Mouse (Mus musculus) midbrain, embryonic 15.5 days (tissue): ENCODE measurements around the gene Wdr46. TPM values are rescaled to one million over a fixed set of nuclear protein-coding genes. Genes with fewer than 3 reads are reported as not detected.

Experiments used
- ATAC-seq: fragments of 200-750 bp; cut with Nextera tagmentation; replicated peaks from 2 replicates; pipeline ENCODE4 v1.8.0; 2017; ENCODE audit warnings: moderate TSS enrichment
- H3K27ac ChIP-seq: fragments of 300-500 bp; sonication (generic); 2 replicates; pipeline ENCODE4 v1.5.1; 2015; ENCODE audit warnings: mild to moderate bottlenecking, inconsistent platforms
- H3K27me3 ChIP-seq: fragments of 300-500 bp; sonication (generic); replicated peaks from 2 replicates; pipeline ENCODE4 v1.6.1; 2015; ENCODE audit warnings: inconsistent platforms
- H3K36me3 ChIP-seq: fragments of 300-500 bp; sonication (generic); replicated peaks from 2 replicates; pipeline ENCODE4 v1.6.1; 2015; ENCODE audit warnings: inconsistent platforms
- H3K4me1 ChIP-seq: fragments of 300-500 bp; sonication (generic); 2 replicates; pipeline ENCODE4 v1.6.1; 2015; ENCODE audit warnings: inconsistent platforms
- H3K4me2 ChIP-seq: fragments of 300-500 bp; sonication (generic); 2 replicates; pipeline ENCODE4 v1.6.1; 2015; ENCODE audit warnings: inconsistent platforms, mild to moderate bottlenecking, moderate library complexity
- H3K4me3 ChIP-seq: fragments of 300-500 bp; sonication (generic); 2 replicates; pipeline ENCODE4 v1.5.1; 2015; ENCODE audit warnings: mild to moderate bottlenecking, inconsistent platforms
- H3K9ac ChIP-seq: fragments of 300-500 bp; sonication (generic); 2 replicates; pipeline ENCODE4 v1.6.1; 2015; ENCODE audit warnings: mild to moderate bottlenecking, inconsistent platforms
- H3K9me3 ChIP-seq: fragments of 300-500 bp; sonication (generic); 2 replicates; pipeline ENCODE4 v1.6.1; 2016; ENCODE audit warnings: inconsistent platforms
- WGBS: fragments of 180-500 bp; shearing (Covaris S2); methylation state at CpG from one replicate; pipeline ENCODE4 v1.1.7; 2015; ENCODE audit warnings: mixed read lengths; 5-methylcytosine and 5-hydroxymethylcytosine counted together
- polyA plus RNA-seq: library from polyadenylated mRNA; unstranded; fragments of >200 nt; fragmentation: Nextera tagmentation; extraction: Ambion mirVana; gene quantifications from 2 replicates; pipeline ENCODE4 v1.2.1, GENCODE M21; 2015

The Wdr46 gene
- polyA plus RNA-seq, 1 experiment from 2014 or later, result 25.9 TPM

- peaks cover 10% of the 10 kb centered on the region; the same call in 1 of the 2 replicates for H3K36me3 ChIP-seq
- 84% methylated on average over 21 of the region's 21 CpGs for WGBS
Observed at GRCm38 (mm10) chr17:33935422-33936055, 4.9 kb upstream of the Wdr46 start.

DNA sequence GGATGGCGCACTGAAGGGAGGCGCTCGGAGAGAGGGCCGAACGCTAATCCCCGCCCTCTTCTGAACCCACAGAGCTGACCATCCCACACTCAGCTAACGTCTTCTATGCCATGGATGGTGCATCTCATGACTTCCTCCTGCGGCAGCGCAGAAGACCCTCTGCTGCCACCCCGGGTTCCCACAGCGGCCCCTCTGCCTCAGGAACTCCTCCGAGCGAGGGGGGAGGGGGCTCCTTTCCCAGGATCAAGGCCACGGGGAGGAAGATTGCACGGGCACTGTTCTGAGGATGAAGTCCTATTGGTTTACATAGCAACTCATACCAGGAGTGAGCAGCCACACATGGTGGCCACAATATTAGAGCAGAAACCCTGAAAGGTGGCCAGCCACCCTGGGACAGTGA, 3.5 kb upstream of the Wdr46 start:
- Histone ChIP-seq H3K27me3 (no peaks in the 10 kb centered on the region), H3K27ac (no peak overlapping the region), H3K4me3 (no peak overlapping the region), H3K9ac (no peak overlapping the region), H3K4me2 (no peak overlapping the region), H3K9me3 (no peaks in the 10 kb centered on the region), H3K4me1 (peaks cover 25% of the 10 kb centered on the region), H3K36me3 (peaks cover 10% of the 10 kb centered on the region; the same call in 1 of the 2 replicates)
- ATAC-seq, result no peak
- 85% methylated on average over 15 of the region's 15 CpGs for WGBS

More at GRCm38 (mm10) chr17:33935422-33936055, 4.9 kb upstream of the Wdr46 start:
- Histone ChIP-seq H3K9me3 (no peaks in the 10 kb centered on the region), H3K27ac (no peak overlapping the region), H3K27me3 (no peaks in the 10 kb centered on the region), H3K4me3 (no peak overlapping the region), H3K4me2 (no peak overlapping the region), H3K4me1 (peaks cover 22% of the 10 kb centered on the region), H3K9ac (no peak overlapping the region)
- no peak for ATAC-seq

DNA sequence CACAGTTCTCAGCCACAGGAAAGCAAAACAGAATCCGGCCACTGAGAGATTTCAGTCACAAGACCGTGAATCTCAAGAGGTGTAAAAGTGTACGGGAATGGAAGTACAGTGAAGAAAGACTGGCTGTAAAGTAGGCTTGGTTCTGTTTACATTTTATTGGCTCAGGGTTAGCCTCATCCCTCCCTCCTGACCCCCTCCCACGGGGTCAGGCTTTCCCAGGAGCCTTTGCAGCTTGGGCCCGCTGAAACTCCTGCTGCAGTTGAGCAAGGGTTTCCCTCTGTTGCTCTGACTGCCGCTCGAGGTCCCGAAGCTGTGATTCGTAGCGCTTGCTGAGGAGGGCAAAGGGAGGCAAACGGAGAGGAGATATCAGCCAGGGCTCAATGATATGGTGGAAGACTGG, 1.7 kb upstream of the Wdr46 start:
- peak overlapping the region; percentile 93; the same call in 1 of the 2 replicates for H3K4me2 ChIP-seq

DNA sequence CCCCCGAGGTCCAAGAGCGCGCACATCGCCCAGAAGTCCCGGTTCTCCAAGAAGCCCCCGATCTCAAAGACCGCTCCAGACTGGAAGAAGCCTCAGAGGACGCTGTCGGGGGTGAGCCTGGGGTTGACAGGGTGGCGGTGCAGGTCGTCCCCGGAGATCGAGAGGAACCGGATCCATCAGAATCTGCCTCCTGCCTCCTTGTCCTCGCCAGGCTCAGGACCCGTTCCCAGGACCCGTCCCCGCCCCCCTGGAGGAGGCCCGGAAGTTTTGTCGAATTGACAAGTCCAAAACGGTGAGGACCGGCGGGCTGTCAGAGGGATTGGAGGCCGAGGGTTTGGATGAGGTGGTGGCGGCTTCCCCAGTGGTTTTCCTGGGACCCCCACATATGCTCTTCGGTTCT, 521 bp downstream of the Wdr46 start:
- no peaks in the 10 kb centered on the region for H3K27me3 ChIP-seq
- H3K36me3 ChIP-seq, result peaks cover 26% of the 10 kb centered on the region
- no peaks in the 10 kb centered on the region for H3K9me3 ChIP-seq
- H3K4me2 ChIP-seq, result peak overlapping the region; percentile 93
- ATAC-seq, result peak; percentile 12; the same call in 1 of the 2 replicates
- 2% methylated on average over 26 of the region's 26 CpGs for WGBS
- no peak overlapping the region for H3K27ac ChIP-seq
- H3K4me1 ChIP-seq, result peaks cover 27% of the 10 kb centered on the region
- peak overlapping the region; percentile 80 for H3K9ac ChIP-seq
- H3K4me3 ChIP-seq, result peak overlapping the region; percentile 92

More for the DNA sequence above, 1.7 kb upstream of the Wdr46 start:
- WGBS, result 82% methylated on average over 11 of the region's 11 CpGs
- ATAC-seq, result no peak
- Histone ChIP-seq H3K9ac (no peak overlapping the region), H3K9me3 (no peaks in the 10 kb centered on the region), H3K36me3 (peaks cover 20% of the 10 kb centered on the region; the same call in 1 of the 2 replicates), H3K4me1 (peaks cover 27% of the 10 kb centered on the region), H3K27me3 (no peaks in the 10 kb centered on the region), H3K27ac (no peak overlapping the region), H3K4me3 (peak overlapping the region; percentile 92)

DNA sequence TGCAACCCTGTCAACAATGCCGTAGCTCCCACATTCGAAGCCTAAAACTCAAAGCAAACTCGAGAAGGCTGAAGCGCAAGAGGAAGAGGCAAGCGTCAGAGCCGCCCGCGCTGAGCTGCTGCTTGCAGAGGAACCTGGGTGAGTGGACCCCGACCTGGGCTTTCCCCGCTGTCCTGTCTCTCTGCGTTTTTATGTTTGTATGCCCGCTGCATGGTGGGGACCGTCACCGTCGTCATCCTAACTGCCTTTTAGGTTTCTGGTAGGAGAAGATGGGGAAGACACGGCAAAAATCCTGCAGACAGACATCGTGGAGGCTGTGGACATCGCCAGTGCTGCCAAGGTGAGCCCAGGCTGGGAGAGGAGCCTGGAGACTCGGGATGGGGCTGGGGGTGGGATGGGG, 921 bp downstream of the Wdr46 start:
- Histone ChIP-seq H3K9ac (peak overlapping the region; percentile 80), H3K27ac (no peak overlapping the region), H3K4me1 (peaks cover 27% of the 10 kb centered on the region), H3K36me3 (peaks cover 29% of the 10 kb centered on the region), H3K4me3 (peak overlapping the region; percentile 92), H3K27me3 (no peaks in the 10 kb centered on the region), H3K4me2 (peak overlapping the region; percentile 93), H3K9me3 (no peaks in the 10 kb centered on the region)
- no peak for ATAC-seq
- WGBS, result 62% methylated on average over 19 of the region's 19 CpGs

GRCm38 (mm10) chr17:33943454-33943853, 3.0 kb downstream of the Wdr46 start:
- Histone ChIP-seq H3K4me3 (no peak overlapping the region), H3K27ac (no peak overlapping the region), H3K4me1 (peaks cover 27% of the 10 kb centered on the region), H3K36me3 (peaks cover 19% of the 10 kb centered on the region), H3K27me3 (no peaks in the 10 kb centered on the region), H3K4me2 (no peak overlapping the region), H3K9ac (no peak overlapping the region), H3K9me3 (no peaks in the 10 kb centered on the region)
- ATAC-seq, result no peak
- WGBS, result 96% methylated on average over 15 of the region's 15 CpGs

- H3K4me1 ChIP-seq, result peaks cover 36% of the 10 kb centered on the region
- H3K9ac ChIP-seq, result no peak overlapping the region
- H3K27ac ChIP-seq, result no peak overlapping the region
- no peaks in the 10 kb centered on the region for H3K27me3 ChIP-seq
- WGBS, result 95% methylated on average over 10 of the region's 10 CpGs
- H3K4me3 ChIP-seq, result no peak overlapping the region
- ATAC-seq, result no peak
- H3K36me3 ChIP-seq, result peaks cover 24% of the 10 kb centered on the region
- no peaks in the 10 kb centered on the region for H3K9me3 ChIP-seq
- H3K4me2 ChIP-seq, result no peak overlapping the region
Observed at GRCm38 (mm10) chr17:33947430-33948089, 7.1 kb downstream of the Wdr46 start.

- H3K4me3 ChIP-seq, result no peak overlapping the region
- no peak overlapping the region for H3K4me2 ChIP-seq
- H3K27me3 ChIP-seq, result no peaks in the 10 kb centered on the region
- no peak overlapping the region for H3K27ac ChIP-seq
- no peaks in the 10 kb centered on the region for H3K9me3 ChIP-seq
- 89% methylated on average over 22 of the region's 22 CpGs for WGBS
- H3K36me3 ChIP-seq, result peaks cover 24% of the 10 kb centered on the region
- no peak for ATAC-seq
- peaks cover 44% of the 10 kb centered on the region for H3K4me1 ChIP-seq
- H3K9ac ChIP-seq, result no peak overlapping the region
Observed at GRCm38 (mm10) chr17:33948090-33948904, 7.8 kb downstream of the Wdr46 start.

- Histone ChIP-seq H3K27me3 (no peaks in the 10 kb centered on the region), H3K4me1 (peaks cover 51% of the 10 kb centered on the region), H3K4me2 (peak overlapping the region; percentile 97; the same call in 1 of the 2 replicates), H3K4me3 (no peak overlapping the region), H3K9me3 (no peaks in the 10 kb centered on the region), H3K9ac (no peak overlapping the region), H3K36me3 (peaks cover 23% of the 10 kb centered on the region), H3K27ac (no peak overlapping the region)
- 91% methylated on average over 19 of the region's 19 CpGs for WGBS
- no peak for ATAC-seq
Observed at GRCm38 (mm10) chr17:33948905-33949537, 8.6 kb downstream of the Wdr46 start.

- Histone ChIP-seq H3K9ac (peak overlapping the region; percentile 78), H3K4me2 (peak overlapping the region; percentile 97), H3K4me3 (peak overlapping the region; percentile 61), H3K4me1 (peaks cover 60% of the 10 kb centered on the region), H3K27ac (peak overlapping the region; percentile 93; the same call in 1 of the 2 replicates), H3K36me3 (peaks cover 23% of the 10 kb centered on the region), H3K27me3 (no peaks in the 10 kb centered on the region), H3K9me3 (no peaks in the 10 kb centered on the region)
- ATAC-seq, result no peak
- WGBS, result 80% methylated on average over 10 of the region's 10 CpGs
Observed at GRCm38 (mm10) chr17:33950131-33950625, 9.7 kb downstream of the Wdr46 start.

DNA sequence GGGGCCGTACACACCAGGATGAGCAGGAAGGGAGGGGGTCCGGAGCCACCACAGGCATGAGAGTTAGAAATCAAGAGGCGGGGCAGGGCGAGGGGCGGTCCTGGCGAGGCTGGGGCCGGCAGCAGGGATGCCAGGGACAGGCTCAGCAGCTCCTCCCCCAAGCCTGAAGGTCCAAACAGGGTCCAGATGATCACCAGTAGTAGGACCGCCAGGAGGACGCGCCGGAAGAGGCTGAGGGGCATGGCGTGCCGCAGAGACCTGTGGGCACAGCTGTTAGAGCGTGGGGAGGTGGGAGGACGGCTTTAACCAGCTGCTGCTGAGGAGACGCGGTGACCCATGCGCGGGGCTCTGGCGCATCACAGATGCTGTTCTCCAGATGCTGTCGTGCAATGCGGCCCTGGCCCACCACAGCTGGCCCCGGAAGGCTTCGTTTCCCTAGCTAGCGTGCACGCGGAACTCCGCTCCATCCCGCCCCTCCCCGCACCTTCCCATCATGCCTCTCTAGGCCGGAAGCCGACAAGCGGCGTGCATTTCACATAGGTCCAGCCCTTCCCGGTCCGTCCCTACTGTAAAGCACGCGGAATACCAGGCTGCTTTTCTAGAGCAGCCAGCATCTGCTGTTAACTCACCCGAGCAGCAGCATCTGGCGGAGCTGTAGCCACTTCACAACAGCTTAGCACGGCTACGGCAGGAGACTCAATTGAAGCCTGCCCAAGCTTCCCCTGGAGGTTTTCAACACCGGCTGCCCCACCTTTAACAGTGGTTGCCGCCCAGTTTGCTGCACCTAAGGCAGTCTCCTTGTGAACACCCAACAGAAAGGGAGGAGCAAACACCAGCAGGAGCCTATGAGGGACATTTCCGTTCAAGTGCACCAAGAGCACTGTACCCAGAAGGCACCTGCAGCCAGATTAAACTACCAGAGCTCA, 10.8 kb downstream of the Wdr46 start, which contains the start of gene B3galt4:
TSS of gene B3galt4 (minus strand) at position 468 of the 926 bp plus-strand sequence.
- under 1% methylated on average over 45 of the region's 45 CpGs for WGBS

More for the DNA sequence above, 10.8 kb downstream of the Wdr46 start, which contains the start of gene B3galt4:
- H3K4me1 ChIP-seq, result peaks cover 61% of the 10 kb centered on the region
- peak within 1 kb of the TSS; percentile 97 for H3K4me2 ChIP-seq
- H3K4me3 ChIP-seq, result peak within 1 kb of the TSS; percentile 61
- peak within 1 kb of the TSS; percentile 93 for H3K27ac ChIP-seq
- H3K27me3 ChIP-seq, result no peaks in the 10 kb centered on the region
- peak; percentile 77 for ATAC-seq
- no peaks in the 10 kb centered on the region for H3K9me3 ChIP-seq
- peaks cover 14% of the 10 kb centered on the region for H3K36me3 ChIP-seq
- H3K9ac ChIP-seq, result peak within 1 kb of the TSS; percentile 78
